Mouse (Mus musculus) brain, embryonic 14.5 days (tissue): ENCODE data around the gene Eif4e1b.

Source experiments
- CTCF ChIP-seq: fragments of 200-500 bp; IDR thresholded peaks from 2 replicates; pipeline ENCODE4 v1.5.1; 2012; ENCODE audit warnings: inconsistent platforms, mild to moderate bottlenecking, moderate library complexity, borderline replicate concordance; ENCODE audit not compliant: insufficient read depth, insufficient read length; ENCODE audit errors: extremely low read depth
- POLR2A ChIP-seq: fragments of 200-500 bp; IDR thresholded peaks from 2 replicates; pipeline ENCODE4 v1.6.1; 2012; ENCODE audit warnings: mild to moderate bottlenecking, inconsistent platforms, borderline replicate concordance; ENCODE audit not compliant: poor library complexity, insufficient read depth, insufficient read length, severe bottlenecking; ENCODE audit errors: extremely low read depth

GRCm38 (mm10) chr13:54750699-54751098 is 33.1 kb upstream of the Eif4e1b start:
- TF ChIP-seq CTCF: no peak
- TF ChIP-seq POLR2A: no peak
